Mouse (Mus musculus) thymus, postnatal 4 days (tissue): ENCODE results near the gene Olfr251.
"Not testable (repeated sequence)": the region's sequence is repeated elsewhere in the genome, so short reads cannot be mapped to it uniquely, and the experiment has no call there.

Experiments used
- DNase-seq: peaks from one replicate; pipeline ENCODE4 v3.0.0; 2021

Olfr251 gene

GRCm38 (mm10) chr9:38376786-38377185 is at the start of gene Olfr251:
Olfr251 (plus strand) TSS chr9:38377086.
- no peak for DNase-seq

GRCm38 (mm10) chr9:38328760-38329159 is 48.1 kb upstream of the Olfr251 start, which contains the start of gene Olfr25:
Olfr25 (plus strand) TSS chr9:38329060.
- DNase-seq: no peak

- no peak for DNase-seq
These were observed 28.8 kb upstream of the Olfr251 start, which contains the start of gene Olfr898 for GRCm38 (mm10) chr9:38348111-38348510. Olfr898 (plus strand) TSS chr9:38348411.

- DNase-seq: no peak
These were observed 10.3 kb upstream of the Olfr251 start, which contains the start of gene Olfr250 for GRCm38 (mm10) chr9:38366596-38366995. Olfr250 (plus strand) TSS chr9:38366896.

GRCm38 (mm10) chr9:38401398-38401797 is 24.5 kb downstream of the Olfr251 start, which contains the start of gene Olfr147:
Olfr147 (plus strand) TSS chr9:38401698.
- no peak for DNase-seq

GRCm38 (mm10) chr9:38407502-38407901 is 30.6 kb downstream of the Olfr251 start:
- not testable (repeated sequence) for DNase-seq

GRCm38 (mm10) chr9:38413502-38413901 is 36.6 kb downstream of the Olfr251 start:
- not testable (repeated sequence) for DNase-seq

GRCm38 (mm10) chr9:38423801-38424200 is 46.9 kb downstream of the Olfr251 start:
- DNase-seq: no peak

GRCm38 (mm10) chr9:38427026-38427425 is 50.1 kb downstream of the Olfr251 start:
- DNase-seq: no peak

- DNase-seq: no peak
These were observed 52.3 kb downstream of the Olfr251 start, which contains the start of gene Olfr901 for GRCm38 (mm10) chr9:38429155-38429554. Olfr901 (plus strand) TSS chr9:38429455.
